Mouse (Mus musculus) layer of hippocampus, postnatal 14 days (tissue): ENCODE measurements around the gene D930020B18Rik. TPM values are rescaled to one million over a fixed set of nuclear protein-coding genes. Genes with fewer than 3 reads are reported as not detected.

Experiments
- microRNA-seq, 2 experiments: library from miRNA; unstranded; fragments of <30 nt; microRNA quantifications; one replicate each; pipeline ENCODE4 v1.2.0; 2021
- total RNA-seq, 2 experiments: library from RNA; stranded (reverse); gene quantifications; 2 replicates each; pipeline ENCODE4 v1.2.3; 2021

Gene D930020B18Rik
- total RNA-seq, 2 experiments from 2014 or later = 0.29 TPM; not detected in 1

Small RNA genes lying within 50 kb of the gene (microRNA-seq; reads per million reads assigned to microRNA genes)
- gene Gm24330 = 0 reads per million in 2 experiments

Other genes starting within 250 kb of the D930020B18Rik start
- gene Rassf3, start 165.2 kb upstream of the D930020B18Rik start, total RNA-seq = 10 to 100 TPM; 12.0 to 12.6 TPM
- gene Tbk1, start 54.8 kb upstream of the D930020B18Rik start, total RNA-seq = 10 to 100 TPM; 43.8 to 46.4 TPM
- gene Xpot, start 15.3 kb upstream of the D930020B18Rik start, total RNA-seq = 10 to 100 TPM; 65.4 to 68.9 TPM
- 1 to 10 TPM; 7.6 to 8.1 TPM for gene BC048403, start 98.3 kb downstream of the D930020B18Rik start, total RNA-seq